Mouse (Mus musculus): ENCODE data around the gene Pabpc4. TPM values are rescaled to one million over a fixed set of nuclear protein-coding genes. Genes with fewer than 3 reads are reported as not detected.
"Not testable (repeated sequence)": the region's sequence is repeated elsewhere in the genome, so short reads cannot be mapped to it uniquely, and the experiment has no call there.

Gene Pabpc4
- total RNA-seq, 2 experiments from 2014 or later = 29.1 to 30.1 TPM

- ATAC-seq (ENCODE audit: poor library complexity, severe bottlenecking) = no peak
These were observed 14.8 kb upstream of the Pabpc4 start for GRCm38 (mm10) chr4:123247147-123247880.

GRCm38 (mm10) chr4:123248971-123249567 is 13.1 kb upstream of the Pabpc4 start:
- no peak for ATAC-seq (ENCODE audit: poor library complexity, severe bottlenecking)

GRCm38 (mm10) chr4:123252214-123252613 is 9.9 kb upstream of the Pabpc4 start:
- ATAC-seq (ENCODE audit: poor library complexity, severe bottlenecking) = no peak

GRCm38 (mm10) chr4:123254617-123255016 is 7.5 kb upstream of the Pabpc4 start:
- peak; percentile 54; the same call in 1 of the 2 replicates for ATAC-seq (ENCODE audit: poor library complexity, severe bottlenecking)

GRCm38 (mm10) chr4:123260071-123260746 is 1.9 kb upstream of the Pabpc4 start:
- ATAC-seq (ENCODE audit: poor library complexity, severe bottlenecking) = no peak

GRCm38 (mm10) chr4:123271063-123271462 is 8.9 kb downstream of the Pabpc4 start:
- no peak for ATAC-seq (ENCODE audit: poor library complexity, severe bottlenecking)

GRCm38 (mm10) chr4:123280117-123280516 is 18.0 kb downstream of the Pabpc4 start:
- no peak for ATAC-seq (ENCODE audit: poor library complexity, severe bottlenecking)

GRCm38 (mm10) chr4:123282500-123282899 is 20.3 kb downstream of the Pabpc4 start:
- peak; percentile 96 for ATAC-seq (ENCODE audit: poor library complexity, severe bottlenecking)

GRCm38 (mm10) chr4:123282915-123283674 is 20.9 kb downstream of the Pabpc4 start:
- ATAC-seq (ENCODE audit: poor library complexity, severe bottlenecking) = peak; percentile 63

GRCm38 (mm10) chr4:123283675-123284064 is 21.5 kb downstream of the Pabpc4 start:
- ATAC-seq (ENCODE audit: poor library complexity, severe bottlenecking) = not testable (repeated sequence)

GRCm38 (mm10) chr4:123284731-123285624 is 22.8 kb downstream of the Pabpc4 start:
- no peak for ATAC-seq (ENCODE audit: poor library complexity, severe bottlenecking)

GRCm38 (mm10) chr4:123286790-123287189 is 24.6 kb downstream of the Pabpc4 start:
- no peak for ATAC-seq (ENCODE audit: poor library complexity, severe bottlenecking)

- ATAC-seq (ENCODE audit: poor library complexity, severe bottlenecking) = no peak
These were observed 26.9 kb downstream of the Pabpc4 start for GRCm38 (mm10) chr4:123289038-123289437.

- no peak for ATAC-seq (ENCODE audit: poor library complexity, severe bottlenecking)
These were observed 30.2 kb downstream of the Pabpc4 start for GRCm38 (mm10) chr4:123292390-123292789.

- no peak for ATAC-seq (ENCODE audit: poor library complexity, severe bottlenecking)
These were observed 30.8 kb downstream of the Pabpc4 start for GRCm38 (mm10) chr4:123292989-123293388.

- ATAC-seq (ENCODE audit: poor library complexity, severe bottlenecking) = no peak
These were observed 31.7 kb downstream of the Pabpc4 start for GRCm38 (mm10) chr4:123293661-123294443.

- not testable (repeated sequence) for ATAC-seq (ENCODE audit: poor library complexity, severe bottlenecking)
These were observed 32.9 kb downstream of the Pabpc4 start for GRCm38 (mm10) chr4:123295026-123295425.

- ATAC-seq (ENCODE audit: poor library complexity, severe bottlenecking) = no peak
These were observed 33.5 kb downstream of the Pabpc4 start for GRCm38 (mm10) chr4:123295516-123296147.

GRCm38 (mm10) chr4:123296148-123296534 is 34.0 kb downstream of the Pabpc4 start:
- no peak for ATAC-seq (ENCODE audit: poor library complexity, severe bottlenecking)

Measured in megakaryocyte, adult 5-6 weeks (primary cell).